Mouse (Mus musculus): ENCODE data around the gene Rbx1. TPM values are rescaled to one million over a fixed set of nuclear protein-coding genes. Genes with fewer than 3 reads are reported as not detected.

The Rbx1 gene
- total and polyA plus RNA-seq, 3 experiments, result 177 to 238 (median 184) TPM

DNA sequence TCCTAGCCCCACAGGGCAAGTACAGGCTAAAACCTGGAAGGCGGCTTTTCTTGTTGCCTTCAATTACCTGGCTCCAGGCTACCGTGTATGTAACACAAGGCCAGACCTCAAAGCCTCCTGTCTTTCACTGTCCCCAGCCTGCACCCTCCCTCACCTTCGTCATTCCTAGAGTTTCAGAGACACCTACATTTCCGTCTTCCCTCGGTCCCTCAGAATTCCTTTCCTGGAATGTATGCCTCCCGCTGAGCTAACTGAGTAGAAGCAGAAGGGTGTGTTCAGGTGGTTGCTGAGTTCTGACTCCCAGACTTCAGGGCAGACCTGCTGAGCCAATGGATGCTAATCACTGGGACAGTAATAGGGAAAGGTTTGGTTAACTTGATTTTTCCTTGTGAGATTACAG, 51.9 kb downstream of the Rbx1 start:
- Histone ChIP-seq H3K27me3 (replicated peaks) (no peaks in the 10 kb centered on the region), H3K79me2 (replicated peaks; ENCODE audit: control insufficient read depth, extremely low read depth, insufficient read depth, poor library complexity, severe bottlenecking) (no peaks in the 10 kb centered on the region), H3K4me2 (ENCODE audit: insufficient read depth, low read depth, poor library complexity, severe bottlenecking) (no peak overlapping the region), H3K4me1 (ENCODE audit: control insufficient read depth in 1 of 2, insufficient read depth in 2 of 2) (peaks cover 8 to 29% of the 10 kb centered on the region in 2 experiments; a peak in 3 of 4 replicates), H3K27ac (ENCODE audit: insufficient read depth, low read depth) (no peak overlapping the region), H3K9ac (ENCODE audit: insufficient read depth, low read depth) (no peak overlapping the region), H3K9me3 (replicated peaks; ENCODE audit: low read length) (no peaks in the 10 kb centered on the region), H3K4me3 (replicated peaks in 1 of 3; ENCODE audit: low read depth in 2 of 3, low read length in 2 of 3, poor library complexity in 1 of 3) (no peak overlapping the region), H3K36me3 (replicated peaks in 1 of 2; ENCODE audit: control insufficient read depth in 1 of 2, insufficient read depth in 1 of 2, low read length in 1 of 2) (no peaks in the 10 kb centered on the region)
- DNase-seq (ENCODE audit: extremely low read depth), result no peak
- dilution Hi-C loops (cut with MboI; ENCODE audit: extremely low pct_ligation_motif_present, extremely low pct_unique_long_range_greater_than_20kb, low sequenced_read_pairs), result no loop called here
- in situ Hi-C loops (cut with MboI; ENCODE audit: low pct_ligation_motif_present, low pct_unique_long_range_greater_than_20kb, low sequenced_read_pairs), result no loop called here
- TF ChIP-seq USF2 (conservative IDR thresholded peaks at IDR 0.05; ENCODE audit: low read depth, low read length), result no peak
- TF ChIP-seq ZNF384 (IDR thresholded peaks at IDR 0.05; ENCODE audit: low read depth, low read length), result no peak
- no peak for TF ChIP-seq ZC3H11A (IDR thresholded peaks at IDR 0.05; ENCODE audit: low read depth, low read length)
- no peak for TF ChIP-seq ETS1 (conservative IDR thresholded peaks at IDR 0.05; ENCODE audit: low read depth, low read length)
- TF ChIP-seq JUN (IDR thresholded peaks at IDR 0.05; ENCODE audit: insufficient read depth, low read depth, low read length), result no peak
- no peak for TF ChIP-seq TBP (conservative IDR thresholded peaks at IDR 0.05; ENCODE audit: low read depth, low read length)
- no peak for TF ChIP-seq POLR2AphosphoS2 (IDR thresholded peaks at IDR 0.05; ENCODE audit: low read depth, low read length)
- no peak for TF ChIP-seq RCOR1 (conservative IDR thresholded peaks at IDR 0.05; ENCODE audit: low read depth, low read length)
- TF ChIP-seq ZMIZ1 (IDR thresholded peaks at IDR 0.05; ENCODE audit: low read depth, low read length), result no peak
- no peak for TF ChIP-seq CHD1 (IDR thresholded peaks at IDR 0.05; ENCODE audit: low read depth, low read length)

DNA sequence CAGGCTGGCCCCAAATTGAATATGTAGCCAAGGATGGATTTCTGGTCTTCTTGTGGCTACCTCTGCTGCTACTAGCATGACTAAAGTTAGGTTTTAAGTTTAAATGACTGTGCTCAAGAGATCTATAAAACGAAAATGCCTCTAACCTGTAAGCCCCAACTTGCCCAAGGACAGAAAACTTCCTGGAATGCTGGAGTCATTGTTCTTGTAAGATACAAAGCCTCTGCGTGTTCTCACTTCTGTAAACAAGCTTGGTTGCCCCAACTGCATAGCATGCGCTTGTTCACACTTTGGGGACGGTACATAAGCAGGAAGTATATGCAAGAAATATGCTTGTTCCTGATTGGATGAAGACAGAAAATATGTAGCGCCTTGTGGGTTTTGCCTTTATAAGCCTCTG, 52.7 kb downstream of the Rbx1 start:
- in situ Hi-C loops (cut with MboI; ENCODE audit: low pct_ligation_motif_present, low pct_unique_long_range_greater_than_20kb, low sequenced_read_pairs), result no loop called here
- no peaks in the 10 kb centered on the region for H3K79me2 ChIP-seq (replicated peaks; ENCODE audit: control insufficient read depth, extremely low read depth, insufficient read depth, poor library complexity, severe bottlenecking)
- dilution Hi-C loops (cut with MboI; ENCODE audit: extremely low pct_ligation_motif_present, extremely low pct_unique_long_range_greater_than_20kb, low sequenced_read_pairs), result no loop called here

More for the DNA sequence above, 52.7 kb downstream of the Rbx1 start:
- H3K9ac ChIP-seq (ENCODE audit: insufficient read depth, low read depth), result no peak overlapping the region
- H3K27me3 ChIP-seq (replicated peaks), result no peaks in the 10 kb centered on the region
- H3K4me3 ChIP-seq (replicated peaks in 1 of 3; ENCODE audit: low read depth in 2 of 3, low read length in 2 of 3, poor library complexity in 1 of 3), result no peak overlapping the region
- DNase-seq (ENCODE audit: extremely low read depth), result no peak
- no peaks in the 10 kb centered on the region for H3K36me3 ChIP-seq (replicated peaks in 1 of 2; ENCODE audit: control insufficient read depth in 1 of 2, insufficient read depth in 1 of 2, low read length in 1 of 2)
- no peaks in the 10 kb centered on the region for H3K9me3 ChIP-seq (replicated peaks; ENCODE audit: low read length)
- no peak for TF ChIP-seq SMC3 (IDR thresholded peaks at IDR 0.05; ENCODE audit: low read depth, low read length)
- no peak for TF ChIP-seq MXI1 (IDR thresholded peaks at IDR 0.05; ENCODE audit: low read depth, low read length)
- TF ChIP-seq ZC3H11A (IDR thresholded peaks at IDR 0.05; ENCODE audit: low read depth, low read length), result no peak
- TF ChIP-seq ETS1 (conservative IDR thresholded peaks at IDR 0.05; ENCODE audit: low read depth, low read length), result no peak
- TF ChIP-seq KAT2A (IDR thresholded peaks at IDR 0.05; ENCODE audit: insufficient replicate concordance, low read length), result no peak
- TF ChIP-seq IRF4 (IDR thresholded peaks at IDR 0.05; ENCODE audit: low read depth, low read length), result no peak
- no peak for TF ChIP-seq MYC (IDR thresholded peaks at IDR 0.05; ENCODE audit: low read depth, low read length)
- TF ChIP-seq USF1 (IDR thresholded peaks at IDR 0.05; ENCODE audit: low read depth, low read length), result no peak
- TF ChIP-seq POLR2A (IDR thresholded peaks at IDR 0.05; ENCODE audit: low read depth, low read length), result no peak
- H3K4me1 ChIP-seq (ENCODE audit: control insufficient read depth in 1 of 2, insufficient read depth in 2 of 2), result peaks cover 6 to 27% of the 10 kb centered on the region in 2 experiments; a peak in 3 of 4 replicates
- H3K27ac ChIP-seq (ENCODE audit: insufficient read depth, low read depth), result no peak overlapping the region
- H3K4me2 ChIP-seq (ENCODE audit: insufficient read depth, low read depth, poor library complexity, severe bottlenecking), result no peak overlapping the region

All from CH12.LX (cell line).